Mouse (Mus musculus): ENCODE data around the gene Aacs. TPM values are rescaled to one million over a fixed set of nuclear protein-coding genes. Genes with fewer than 3 reads are reported as not detected.

Gene Aacs
- polyA plus RNA-seq, 1 experiment from 2014 or later = 95.9 TPM

GRCm38 (mm10) chr5:125555732-125556131 lies 80.1 kb downstream of the Aacs start:
- H3K27me3 ChIP-seq (replicated peaks) = no peaks in the 10 kb centered on the region
- 90% methylated on average over 5 of the region's 5 CpGs for WGBS

GRCm38 (mm10) chr5:125563492-125563891 lies 87.9 kb downstream of the Aacs start:
- no peak overlapping the region for H3K4me3 ChIP-seq
- H3K4me1 ChIP-seq = no peaks in the 10 kb centered on the region
- H3K27ac ChIP-seq = no peak overlapping the region
- ATAC-seq (replicated peaks) = no peak
- no peaks in the 10 kb centered on the region for H3K9me3 ChIP-seq
- no peak overlapping the region for H3K4me2 ChIP-seq
- no peaks in the 10 kb centered on the region for H3K36me3 ChIP-seq (replicated peaks)
- 58% methylated on average over 6 of the region's 6 CpGs for WGBS
- H3K27me3 ChIP-seq (replicated peaks) = no peaks in the 10 kb centered on the region
- H3K9ac ChIP-seq = no peak overlapping the region

More at GRCm38 (mm10) chr5:125555732-125556131, 80.1 kb downstream of the Aacs start:
- Histone ChIP-seq H3K27ac (no peak overlapping the region), H3K4me2 (no peak overlapping the region), H3K9ac (no peak overlapping the region), H3K4me3 (no peak overlapping the region), H3K4me1 (no peaks in the 10 kb centered on the region), H3K9me3 (no peaks in the 10 kb centered on the region), H3K36me3 (replicated peaks) (no peaks in the 10 kb centered on the region)
- no peak for ATAC-seq (replicated peaks)

GRCm38 (mm10) chr5:125565725-125566124 lies 90.1 kb downstream of the Aacs start:
- 76% methylated on average over 11 of the region's 11 CpGs for WGBS
- no peak for ATAC-seq (replicated peaks)
- no peaks in the 10 kb centered on the region for H3K9me3 ChIP-seq
- no peak overlapping the region for H3K4me3 ChIP-seq
- no peak overlapping the region for H3K4me2 ChIP-seq
- H3K27ac ChIP-seq = no peak overlapping the region
- H3K36me3 ChIP-seq (replicated peaks) = no peaks in the 10 kb centered on the region
- no peaks in the 10 kb centered on the region for H3K27me3 ChIP-seq (replicated peaks)
- no peaks in the 10 kb centered on the region for H3K4me1 ChIP-seq
- no peak overlapping the region for H3K9ac ChIP-seq

Small RNAs within 50 kb of the gene (microRNA-seq; reads per million reads assigned to microRNA genes)
- not detected for gene Gm27551

Other genes starting within 250 kb of the Aacs start
- gene Scarb1, start 134.7 kb upstream of the Aacs start, polyA plus RNA-seq (2015; fragmentation: Nextera tagmentation; extraction: Ambion mirVana) = 40.3 and 45.9 TPM in 2 replicates
- 0.74 and 0.86 TPM in 2 replicates for gene Gm10382, start 86.5 kb upstream of the Aacs start, polyA plus RNA-seq (2015; fragmentation: Nextera tagmentation; extraction: Ambion mirVana)
- 1,496 and 1,513 TPM in 2 replicates for gene Ubc, start 85.6 kb upstream of the Aacs start, polyA plus RNA-seq (2015; fragmentation: Nextera tagmentation; extraction: Ambion mirVana)
- 14.2 and 14.8 TPM in 2 replicates for gene Dhx37, start 41.7 kb upstream of the Aacs start, polyA plus RNA-seq (2015; fragmentation: Nextera tagmentation; extraction: Ambion mirVana)
- 36.4 and 37.9 TPM in 2 replicates for gene Bri3bp, start 34.2 kb upstream of the Aacs start, polyA plus RNA-seq (2015; fragmentation: Nextera tagmentation; extraction: Ambion mirVana)
- 6.8 and 8.1 TPM in 2 replicates for gene Tmem132b, start 56.0 kb downstream of the Aacs start, polyA plus RNA-seq (2015; fragmentation: Nextera tagmentation; extraction: Ambion mirVana)